Mouse (Mus musculus) kidney, adult 8-10 months (tissue): Measurements from ENCODE around the gene Dennd5a.

Experiments used
- DNase-seq, 2 experiments: peaks; one replicate each; pipeline ENCODE4 v3.0.0; 2022

The Dennd5a gene

GRCm38 (mm10) chr7:109879158-109879557 is 81.1 kb downstream of the Dennd5a start:
- DNase-seq, result no peak

DNA sequence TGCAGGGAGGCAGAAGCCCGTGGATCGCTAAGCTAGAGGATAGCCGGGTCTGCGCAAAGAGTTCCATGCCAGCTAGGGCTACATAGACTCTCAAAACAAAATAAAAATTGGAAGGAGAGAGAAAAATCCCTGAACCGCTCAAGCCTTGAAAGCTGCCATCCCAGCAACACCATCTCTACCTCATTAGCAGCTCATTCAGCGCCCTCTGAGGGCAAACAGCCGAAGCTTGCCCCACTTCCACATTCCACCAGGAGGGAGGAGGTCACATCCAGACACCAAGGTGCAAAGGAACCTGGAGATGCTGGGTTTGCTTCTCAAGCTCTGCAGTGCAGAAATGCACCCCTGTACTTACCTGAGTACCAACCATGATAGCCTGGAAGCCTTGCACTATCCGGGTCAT is 84.2 kb downstream of the Dennd5a start:
- DNase-seq, result no peak

DNA sequence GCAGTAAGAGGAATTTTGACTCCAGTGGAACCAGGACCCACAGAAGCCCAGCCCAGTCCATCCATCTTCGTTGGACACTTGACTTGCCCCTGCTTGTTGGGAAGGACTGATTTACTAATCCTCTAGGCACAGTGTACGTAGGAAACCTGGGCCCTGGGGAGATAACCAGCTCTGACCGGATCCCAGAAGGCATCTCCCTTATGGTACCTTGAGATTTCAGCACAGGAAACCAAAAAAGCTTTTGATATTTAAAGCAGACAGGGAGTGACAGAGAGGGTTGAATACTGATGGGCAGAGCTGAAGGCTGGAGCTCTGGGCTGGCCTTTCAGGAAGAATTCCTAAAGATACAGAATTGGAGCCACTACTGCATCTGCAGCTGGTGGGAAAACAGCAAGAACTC is 84.7 kb downstream of the Dennd5a start:
- no peak for DNase-seq

GRCm38 (mm10) chr7:109875033-109875432 is 85.2 kb downstream of the Dennd5a start:
- no peak for DNase-seq

GRCm38 (mm10) chr7:109873170-109873569 is 87.1 kb downstream of the Dennd5a start:
- no peak for DNase-seq

- DNase-seq, result no peak
These were observed 89.0 kb downstream of the Dennd5a start for GRCm38 (mm10) chr7:109871232-109871631.

DNA sequence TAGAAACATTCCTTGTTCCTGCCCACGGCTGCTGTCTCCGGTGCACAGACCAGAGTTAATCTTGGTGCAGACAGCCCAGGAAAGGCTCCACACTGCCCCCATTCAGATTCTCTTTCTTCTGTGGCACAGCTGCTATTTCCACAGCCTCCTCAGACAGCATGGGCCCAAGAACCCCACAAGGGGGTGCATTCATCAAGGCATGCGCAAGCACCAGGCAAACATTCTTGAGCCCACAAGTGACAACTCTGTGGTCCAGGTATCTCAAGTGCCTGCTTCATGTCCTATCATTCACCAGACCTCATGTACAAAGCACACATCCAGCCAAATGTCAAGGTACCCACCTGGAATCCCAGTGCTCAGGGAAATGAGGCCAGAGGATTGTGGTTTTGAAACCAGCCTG is 91.8 kb downstream of the Dennd5a start:
- DNase-seq, result no peak

- no peak for DNase-seq
These were observed 93.6 kb downstream of the Dennd5a start for GRCm38 (mm10) chr7:109866643-109867042.

GRCm38 (mm10) chr7:109865370-109866229 is 94.7 kb downstream of the Dennd5a start, which contains the start of gene Scube2:
Scube2 (minus strand) TSS chr7:109865679.
- DNase-seq, result no peak

DNA sequence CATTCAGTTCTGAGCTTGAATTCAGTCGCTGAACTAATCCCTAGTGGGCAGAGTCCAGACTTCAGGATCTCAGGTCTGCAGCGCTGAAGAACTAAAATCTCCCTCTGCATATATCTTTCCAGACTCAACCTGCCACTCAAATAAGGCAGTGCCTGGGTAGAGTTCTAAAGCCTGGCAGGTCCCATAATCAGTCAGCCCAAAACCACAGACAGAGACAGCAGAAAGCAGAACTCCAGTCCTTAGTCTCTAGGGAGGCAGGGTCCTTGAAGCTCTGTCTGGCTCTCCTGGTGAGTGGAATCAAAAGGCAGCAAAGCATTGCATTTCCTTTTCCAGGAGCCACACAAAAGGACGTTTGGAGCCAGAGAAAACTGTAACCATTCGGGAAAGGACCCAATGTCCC is 96.7 kb downstream of the Dennd5a start:
- DNase-seq, result no peak

DNA sequence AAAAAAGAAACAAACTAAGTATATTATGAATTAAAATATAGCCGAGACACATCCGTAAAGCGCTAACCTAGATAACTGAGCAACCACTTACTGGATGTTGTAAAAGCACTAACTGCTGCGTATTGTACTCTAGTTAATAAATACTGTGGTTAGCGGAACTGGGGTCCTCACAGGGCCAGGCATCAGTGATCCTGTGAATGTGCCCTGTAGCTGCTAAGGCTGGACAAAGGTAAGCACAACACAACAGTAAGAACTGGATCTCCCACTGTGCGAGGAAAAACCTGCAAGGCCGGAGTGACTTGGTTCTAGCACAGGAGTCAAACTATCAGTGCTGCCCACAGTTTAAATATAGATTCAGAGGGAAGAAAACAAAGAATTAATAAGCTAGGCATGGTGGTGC is 100.1 kb downstream of the Dennd5a start:
- no peak for DNase-seq

DNA sequence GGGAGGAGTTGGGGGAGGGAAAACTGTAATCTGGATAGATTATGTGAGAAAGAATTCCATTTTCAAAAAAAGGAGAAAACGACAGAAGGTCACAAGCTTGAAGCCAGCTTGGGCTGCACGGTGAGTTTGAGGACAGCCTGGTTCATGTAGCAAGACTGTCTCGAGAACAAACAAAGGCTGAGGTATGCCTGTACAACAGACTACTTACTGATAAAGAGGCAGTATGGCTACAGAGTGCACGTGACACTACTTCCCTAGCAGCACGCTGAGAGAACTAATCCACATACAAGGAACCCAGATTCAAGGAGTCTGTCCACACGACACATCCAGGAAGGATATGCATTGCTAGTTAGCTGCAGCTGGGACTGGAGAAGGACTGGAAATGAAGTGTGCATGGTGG is 100.9 kb downstream of the Dennd5a start:
- DNase-seq, result no peak

GRCm38 (mm10) chr7:109852752-109853212 is 107.5 kb downstream of the Dennd5a start:
- DNase-seq, result no peak

DNA sequence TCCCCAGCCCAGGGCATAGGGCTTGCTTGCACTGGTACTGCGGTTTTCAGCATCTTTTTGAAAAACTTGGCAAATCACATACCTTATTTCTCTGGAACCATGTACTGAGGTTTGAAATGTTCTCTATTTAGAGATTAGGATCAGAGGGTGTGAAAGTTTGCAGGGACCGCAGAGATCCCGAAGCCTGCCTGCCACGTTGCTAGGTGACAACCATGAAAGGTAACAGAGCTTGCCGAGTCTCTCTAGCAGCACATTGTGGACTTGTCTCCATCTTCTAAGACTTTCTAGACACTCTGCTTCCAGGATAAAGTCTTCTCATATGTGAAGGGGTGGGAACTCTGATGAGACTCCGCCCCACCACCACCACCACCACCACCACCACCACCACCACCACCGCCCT is 108.3 kb downstream of the Dennd5a start:
- DNase-seq, result no peak

DNA sequence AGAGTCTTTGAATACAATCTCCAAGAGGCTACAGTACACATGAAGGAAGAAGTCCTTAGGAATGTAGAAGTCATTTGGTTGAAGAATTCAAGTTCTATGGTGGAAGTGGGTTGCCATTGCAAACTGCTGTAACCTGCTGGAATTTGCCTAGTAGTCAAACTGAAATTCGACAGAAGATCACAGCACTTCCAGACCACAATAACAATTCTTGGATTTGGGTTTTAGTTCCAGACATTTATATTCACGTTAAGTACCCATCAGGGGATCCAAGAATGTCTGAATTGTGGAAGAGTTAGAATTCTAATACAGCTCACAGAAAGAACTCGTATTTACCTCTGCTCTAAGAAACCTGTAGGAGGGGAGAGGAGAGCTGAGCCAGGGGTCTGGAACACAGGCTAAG is 109.7 kb downstream of the Dennd5a start:
- no peak for DNase-seq

DNA sequence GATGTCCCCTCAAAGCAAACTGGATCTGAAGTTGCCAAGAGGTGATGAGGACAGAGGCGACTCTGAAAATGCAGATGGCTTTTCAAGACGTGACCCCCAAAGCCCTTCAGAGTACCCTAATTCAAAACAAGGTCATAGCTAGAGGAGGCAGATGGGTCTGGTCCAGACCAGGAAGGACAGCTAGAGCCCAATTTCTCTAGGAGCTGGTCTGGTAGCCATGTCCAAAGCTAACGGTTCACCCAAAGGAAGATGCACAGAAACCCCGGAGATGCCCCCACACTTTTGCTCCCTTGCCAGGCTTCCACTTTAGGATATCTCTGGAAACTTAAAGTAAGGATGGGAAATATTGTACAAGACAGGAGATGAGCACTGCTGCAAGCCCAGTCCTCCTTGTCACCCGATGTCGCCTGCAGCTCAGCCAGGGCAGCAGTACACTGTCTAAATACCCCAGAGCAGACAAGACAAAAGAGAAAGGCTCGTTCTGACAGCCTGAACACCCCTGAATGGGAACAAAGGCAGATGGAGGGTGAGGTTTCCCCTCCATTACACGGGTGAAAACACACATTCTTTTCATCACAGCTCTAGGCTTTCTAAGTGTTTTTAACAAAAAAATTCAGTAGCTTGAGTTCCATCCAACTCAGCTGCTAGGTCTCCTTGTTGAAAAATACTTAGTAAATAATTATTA is 110.4 kb downstream of the Dennd5a start:
- no peak for DNase-seq

DNA sequence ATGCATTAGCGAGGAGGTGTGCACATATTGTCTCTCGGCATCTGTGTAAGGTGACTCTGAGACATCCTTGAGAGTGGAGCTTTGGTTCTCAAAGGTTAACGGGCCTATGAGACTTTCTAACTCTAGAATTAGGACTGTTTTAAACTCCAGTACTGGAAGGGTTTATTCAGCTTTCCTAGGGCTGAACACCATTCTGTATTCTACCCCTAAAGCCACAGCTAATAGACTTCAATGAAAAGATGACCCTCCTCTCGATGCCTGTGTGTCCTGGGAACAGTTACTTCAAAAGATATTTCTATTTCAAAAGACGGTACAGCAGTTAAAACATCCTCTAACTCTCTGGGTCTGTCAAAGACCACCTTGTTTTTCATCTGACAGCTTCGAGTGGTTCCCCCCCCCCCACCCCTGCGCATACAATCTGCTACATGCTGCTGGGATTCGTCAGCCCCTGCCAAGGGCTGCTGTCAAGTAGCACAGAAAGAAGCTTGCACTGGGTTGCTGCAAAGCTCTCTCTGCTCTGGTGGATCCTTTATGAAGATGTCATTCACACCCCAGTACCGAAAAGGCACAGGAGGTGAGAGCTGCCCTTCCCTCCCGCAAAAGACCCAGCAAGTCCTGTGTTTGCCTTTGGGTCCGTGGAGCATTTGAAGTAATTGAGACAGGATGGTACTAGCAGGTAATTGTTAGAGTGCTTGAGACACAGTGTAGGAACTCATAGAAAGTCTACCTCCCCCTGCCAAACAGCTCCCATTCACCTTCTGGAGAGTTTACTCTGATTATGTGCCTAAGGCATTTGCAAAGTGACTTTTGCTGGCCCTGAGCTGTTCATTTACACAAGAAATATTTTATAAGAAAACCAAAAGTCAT is 111.2 kb downstream of the Dennd5a start:
- DNase-seq, result no peak

GRCm38 (mm10) chr7:109844100-109844499 is 116.2 kb downstream of the Dennd5a start:
- no peak for DNase-seq
